Mouse (Mus musculus) testis, postnatal 10 days (tissue): Measurements from ENCODE around the gene Pnp.
"Not testable (repeated sequence)": the region's sequence is repeated elsewhere in the genome, so short reads cannot be mapped to it uniquely, and the experiment has no call there.

Experiments used
- DNase-seq: peaks from one replicate; pipeline ENCODE4 v3.0.0; 2021; ENCODE audit warnings: low spot score

Pnp gene

GRCm38 (mm10) chr14:50975001-50975400 is 44.1 kb downstream of the Pnp start:
- no peak for DNase-seq

GRCm38 (mm10) chr14:50976674-50977073 is 45.8 kb downstream of the Pnp start:
- no peak for DNase-seq

- DNase-seq = not testable (repeated sequence)
These were observed 47.6 kb downstream of the Pnp start for GRCm38 (mm10) chr14:50978451-50978850.

DNA sequence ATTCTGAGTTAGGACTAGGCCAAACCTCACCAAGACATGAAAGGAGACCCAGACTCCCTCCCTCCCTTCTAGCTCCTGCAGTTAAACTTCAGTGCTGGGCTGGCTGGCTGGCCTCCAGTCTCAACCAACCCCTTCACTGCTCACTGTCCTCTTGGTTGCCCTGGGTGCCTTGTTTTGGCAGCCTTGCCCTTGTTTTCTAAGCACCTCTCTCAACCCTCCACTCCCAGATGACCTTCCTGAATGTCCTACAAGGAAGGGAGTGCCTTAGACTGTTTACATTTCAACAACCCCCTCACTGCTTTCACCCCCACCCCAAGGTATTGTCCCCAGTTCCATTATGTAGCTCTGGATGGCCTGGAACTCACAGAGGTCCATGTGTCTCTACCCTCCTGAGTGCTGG is 48.7 kb downstream of the Pnp start:
- no peak for DNase-seq

GRCm38 (mm10) chr14:50981207-50981606 is 50.3 kb downstream of the Pnp start:
- no peak for DNase-seq

- DNase-seq = no peak
These were observed 51.0 kb downstream of the Pnp start for GRCm38 (mm10) chr14:50981837-50982236.

- DNase-seq = no peak
These were observed 56.8 kb downstream of the Pnp start for GRCm38 (mm10) chr14:50987668-50988067.

GRCm38 (mm10) chr14:50991037-50991436 is 60.2 kb downstream of the Pnp start:
- DNase-seq = no peak

- no peak for DNase-seq
These were observed 66.2 kb downstream of the Pnp start for GRCm38 (mm10) chr14:50997088-50997487.

GRCm38 (mm10) chr14:50997999-50998666 is 67.3 kb downstream of the Pnp start:
- DNase-seq = no peak

GRCm38 (mm10) chr14:51007152-51007801 is 76.4 kb downstream of the Pnp start, which contains the start of gene Rnase10:
Gene Rnase10 (plus strand): TSS chr14:51007751.
- DNase-seq = no peak

- DNase-seq = no peak
These were observed 77.2 kb downstream of the Pnp start for GRCm38 (mm10) chr14:51007914-51008713.

GRCm38 (mm10) chr14:51008781-51009180 is 77.9 kb downstream of the Pnp start:
- DNase-seq = no peak

- no peak for DNase-seq
These were observed 78.7 kb downstream of the Pnp start for GRCm38 (mm10) chr14:51009572-51009971.

DNA sequence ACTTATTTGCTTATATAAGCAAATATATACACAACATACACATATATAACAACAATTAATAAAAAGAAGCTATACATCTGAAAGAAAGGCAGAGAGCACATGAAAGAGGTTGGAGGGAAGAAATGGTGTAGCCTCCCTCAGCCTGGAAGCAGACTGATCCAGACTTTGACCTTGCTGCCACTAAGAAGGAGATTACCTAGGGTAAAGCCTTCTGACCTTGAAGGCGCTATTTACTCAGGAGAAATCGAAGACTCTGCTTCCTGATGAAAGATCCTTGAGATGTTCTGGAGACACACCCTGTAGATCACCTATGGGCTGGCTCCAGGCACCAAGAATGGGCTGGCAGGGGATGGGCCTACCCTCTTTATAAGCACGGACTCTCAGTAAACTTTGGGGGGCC is 83.8 kb downstream of the Pnp start:
- DNase-seq = not testable (repeated sequence)
